Mouse (Mus musculus): ENCODE measurements around the gene Lama4.
A peak's percentile ranks its signal among the peaks of the same experiment; 100 is the strongest.

The Lama4 gene

GRCm38 (mm10) chr10:39065449-39065848, 100.1 kb downstream of the Lama4 start:
- DNase-seq: no peak

GRCm38 (mm10) chr10:39066061-39066460, 100.7 kb downstream of the Lama4 start:
- no peak for DNase-seq

- peak; percentile 64 to 66 for DNase-seq
Observed at GRCm38 (mm10) chr10:39066962-39067361, 101.6 kb downstream of the Lama4 start.

GRCm38 (mm10) chr10:39072048-39072447, 106.7 kb downstream of the Lama4 start:
- no peak for DNase-seq

GRCm38 (mm10) chr10:39096981-39097380, 131.7 kb downstream of the Lama4 start:
- DNase-seq: peak in 1 of 2 experiments; percentile 9

GRCm38 (mm10) chr10:39098746-39099145, 133.4 kb downstream of the Lama4 start:
- no peak for DNase-seq

- no peak for DNase-seq
Observed at GRCm38 (mm10) chr10:39104803-39105449, 139.6 kb downstream of the Lama4 start.

GRCm38 (mm10) chr10:39106413-39106812, 141.1 kb downstream of the Lama4 start:
- no peak for DNase-seq

- DNase-seq: no peak
Observed at GRCm38 (mm10) chr10:39106935-39107334, 141.6 kb downstream of the Lama4 start.

- no peak for DNase-seq
Observed at GRCm38 (mm10) chr10:39108837-39109488, 143.6 kb downstream of the Lama4 start.

GRCm38 (mm10) chr10:39109489-39109874, 144.2 kb downstream of the Lama4 start:
- no peak for DNase-seq

- DNase-seq: no peak
Observed at GRCm38 (mm10) chr10:39121412-39121811, 156.1 kb downstream of the Lama4 start.

- DNase-seq: peak; percentile 86 to 93
Observed at GRCm38 (mm10) chr10:39133462-39134310, 168.4 kb downstream of the Lama4 start, which contains the start of the genes Fam229b and Tube1. Gene Fam229b, minus strand, starts transcription at chr10:39133914. Gene Tube1, plus strand, starts transcription at chr10:39133976.

- DNase-seq: peak; percentile 30 to 66
Observed at GRCm38 (mm10) chr10:39137766-39138165, 172.5 kb downstream of the Lama4 start.

GRCm38 (mm10) chr10:39138761-39139160, 173.4 kb downstream of the Lama4 start:
- peak; percentile 42 to 63 for DNase-seq

- DNase-seq: no peak
Observed at GRCm38 (mm10) chr10:39140843-39141242, 175.5 kb downstream of the Lama4 start.

GRCm38 (mm10) chr10:39141401-39141800, 176.1 kb downstream of the Lama4 start:
- no peak for DNase-seq

- no peak for DNase-seq
Observed at GRCm38 (mm10) chr10:39142216-39142615, 176.9 kb downstream of the Lama4 start.

- no peak for DNase-seq
Observed at GRCm38 (mm10) chr10:39156719-39157118, 191.4 kb downstream of the Lama4 start.

- no peak for DNase-seq
Observed at GRCm38 (mm10) chr10:39157321-39157720, 192.0 kb downstream of the Lama4 start.

GRCm38 (mm10) chr10:39158306-39158705, 193.0 kb downstream of the Lama4 start:
- DNase-seq: peak in 1 of 2 experiments; percentile 44

Data from thymus, postnatal 36 days (tissue).